Mouse (Mus musculus) left cerebral cortex, postnatal 25 days (tissue): ENCODE data around the gene Ica1. TPM values are rescaled to one million over a fixed set of nuclear protein-coding genes. Genes with fewer than 3 reads are reported as not detected.

Source experiments
- DNase-seq, 2 experiments: peaks; one replicate each; pipeline ENCODE4 v3.0.0; 2022; ENCODE audit warnings: low spot score in 2 of 2, mixed read lengths in 1 of 2
- intact Hi-C: fragments of 180-260 bp; cut with DNase I; formaldehyde crosslinking; loops from one replicate; pipeline ENCODE4 v1.15.1; 2025
- total RNA-seq, 2 experiments: library from RNA; stranded (reverse); gene quantifications; 2 replicates each; pipeline ENCODE4 v1.2.3; 2021

The Ica1 gene
- total RNA-seq, 2 experiments from 2014 or later: 61.9 to 62.3 TPM

- intact Hi-C loops: no loop called here
Observed at GRCm38 (mm10) chr6:8744886-8745285, 33.4 kb downstream of the Ica1 start.

GRCm38 (mm10) chr6:8744273-8744785 is 34.0 kb downstream of the Ica1 start:
- intact Hi-C loops: no loop called here
- no peak for DNase-seq

More at GRCm38 (mm10) chr6:8744886-8745285, 33.4 kb downstream of the Ica1 start:
- DNase-seq: no peak

- intact Hi-C loops: no loop called here
- DNase-seq: no peak
Observed at GRCm38 (mm10) chr6:8742449-8742848, 35.8 kb downstream of the Ica1 start.

GRCm38 (mm10) chr6:8741659-8742058 is 36.6 kb downstream of the Ica1 start:
- no peak for DNase-seq

GRCm38 (mm10) chr6:8740092-8740491 is 38.2 kb downstream of the Ica1 start:
- intact Hi-C loops: no loop called here
- DNase-seq: no peak

More at GRCm38 (mm10) chr6:8741659-8742058, 36.6 kb downstream of the Ica1 start:
- intact Hi-C loops: no loop called here

- DNase-seq: no peak
Observed at GRCm38 (mm10) chr6:8738396-8738795, 39.9 kb downstream of the Ica1 start.

GRCm38 (mm10) chr6:8736493-8736820 is 41.8 kb downstream of the Ica1 start:
- intact Hi-C loops: loop anchor here (2.0 to 10.0 kb wide), 4 partner anchors 224 to 1004 kb away; no protein-coding TSS in a partner anchor
- DNase-seq: no peak

More at GRCm38 (mm10) chr6:8738396-8738795, 39.9 kb downstream of the Ica1 start:
- intact Hi-C loops: loop anchor here (5.0 to 10.0 kb wide), 3 partner anchors 226 to 1006 kb away; no protein-coding TSS in a partner anchor

GRCm38 (mm10) chr6:8735657-8736492 is 42.4 kb downstream of the Ica1 start:
- DNase-seq: peak; percentile 69 to 82
- intact Hi-C loops: loop anchor here (2.0 to 10.0 kb wide), 4 partner anchors 224 to 1004 kb away; no protein-coding TSS in a partner anchor

- DNase-seq: no peak
- intact Hi-C loops: loop anchor here (5.0 to 10.0 kb wide), 3 partner anchors 223 to 1003 kb away; no protein-coding TSS in a partner anchor
Observed at GRCm38 (mm10) chr6:8735044-8735443, 43.2 kb downstream of the Ica1 start.

GRCm38 (mm10) chr6:8732492-8732891 is 45.8 kb downstream of the Ica1 start:
- DNase-seq: no peak
- intact Hi-C loops: loop anchor here (10.0 kb wide), 1 partner anchor 668 kb away; no protein-coding TSS in a partner anchor

GRCm38 (mm10) chr6:8731656-8732191 is 46.6 kb downstream of the Ica1 start:
- no peak for DNase-seq
- intact Hi-C loops: loop anchor here (10.0 kb wide), 1 partner anchor 667 kb away; no protein-coding TSS in a partner anchor

- intact Hi-C loops: loop anchor here (10.0 kb wide), 1 partner anchor 666 kb away; no protein-coding TSS in a partner anchor
- DNase-seq: no peak
Observed at GRCm38 (mm10) chr6:8730433-8730832, 47.9 kb downstream of the Ica1 start.

GRCm38 (mm10) chr6:8727806-8728205 is 50.5 kb downstream of the Ica1 start:
- peak in 1 of 2 experiments; percentile 43 for DNase-seq
- intact Hi-C loops: no loop called here

GRCm38 (mm10) chr6:8725610-8726009 is 52.7 kb downstream of the Ica1 start:
- DNase-seq: no peak
- intact Hi-C loops: no loop called here

GRCm38 (mm10) chr6:8719692-8720091 is 58.6 kb downstream of the Ica1 start:
- peak in 1 of 2 experiments; percentile 41 for DNase-seq
- intact Hi-C loops: loop anchor here (5.0 kb wide), 1 partner anchor 72 kb away; no protein-coding TSS in a partner anchor

GRCm38 (mm10) chr6:8717967-8718366 is 60.3 kb downstream of the Ica1 start:
- intact Hi-C loops: no loop called here
- DNase-seq: peak in 1 of 2 experiments; percentile 60

- DNase-seq: no peak
- intact Hi-C loops: no loop called here
Observed at GRCm38 (mm10) chr6:8716539-8716938, 61.7 kb downstream of the Ica1 start.

- DNase-seq: no peak
- intact Hi-C loops: no loop called here
Observed at GRCm38 (mm10) chr6:8711246-8711645, 67.0 kb downstream of the Ica1 start.

GRCm38 (mm10) chr6:8694636-8695514 is 83.4 kb downstream of the Ica1 start:
- DNase-seq: peak; percentile 37 to 62
- intact Hi-C loops: loop anchor here (5.0 kb wide), 1 partner anchor 183 kb away; no protein-coding TSS in a partner anchor
